Mouse (Mus musculus): ENCODE measurements around the gene Nr4a1. TPM values are rescaled to one million over a fixed set of nuclear protein-coding genes. Genes with fewer than 3 reads are reported as not detected.

Gene Nr4a1
- total RNA-seq, 1 experiment from 2014 or later: 680 TPM

- peak; percentile 64 for DNase-seq
Observed at GRCm38 (mm10) chr15:101286129-101286770, 32.2 kb downstream of the Nr4a1 start.

GRCm38 (mm10) chr15:101287361-101287760, 33.3 kb downstream of the Nr4a1 start:
- peak; percentile 31 for DNase-seq

GRCm38 (mm10) chr15:101290354-101290753, 36.3 kb downstream of the Nr4a1 start:
- DNase-seq: no peak

- peak; percentile 68 for DNase-seq
Observed at GRCm38 (mm10) chr15:101292012-101292411, 37.9 kb downstream of the Nr4a1 start.

- no peak for DNase-seq
Observed at GRCm38 (mm10) chr15:101293025-101293621, 39.1 kb downstream of the Nr4a1 start, which contains the start of gene 6030408B16Rik. TSS of gene 6030408B16Rik (plus strand) at chr15:101293212.

GRCm38 (mm10) chr15:101294028-101294894, 40.2 kb downstream of the Nr4a1 start:
- no peak for DNase-seq

GRCm38 (mm10) chr15:101295106-101295505, 41.0 kb downstream of the Nr4a1 start:
- DNase-seq: no peak

GRCm38 (mm10) chr15:101295616-101296015, 41.5 kb downstream of the Nr4a1 start:
- no peak for DNase-seq

- DNase-seq: no peak
Observed at GRCm38 (mm10) chr15:101296091-101296490, 42.0 kb downstream of the Nr4a1 start.

- no peak for DNase-seq
Observed at GRCm38 (mm10) chr15:101297988-101298387, 43.9 kb downstream of the Nr4a1 start.

- no peak for DNase-seq
Observed at GRCm38 (mm10) chr15:101298550-101298949, 44.5 kb downstream of the Nr4a1 start.

- DNase-seq: no peak
Observed at GRCm38 (mm10) chr15:101299480-101299960, 45.5 kb downstream of the Nr4a1 start.

GRCm38 (mm10) chr15:101300128-101300527, 46.1 kb downstream of the Nr4a1 start:
- no peak for DNase-seq

- DNase-seq: no peak
Observed at GRCm38 (mm10) chr15:101302201-101302600, 48.1 kb downstream of the Nr4a1 start.

- no peak for DNase-seq
Observed at GRCm38 (mm10) chr15:101303830-101304229, 49.8 kb downstream of the Nr4a1 start.

- DNase-seq: no peak
Observed at GRCm38 (mm10) chr15:101306459-101306858, 52.4 kb downstream of the Nr4a1 start.

- DNase-seq: no peak
Observed at GRCm38 (mm10) chr15:101308440-101309348, 54.6 kb downstream of the Nr4a1 start.

GRCm38 (mm10) chr15:101309493-101309892, 55.4 kb downstream of the Nr4a1 start:
- no peak for DNase-seq

- DNase-seq: no peak
Observed at GRCm38 (mm10) chr15:101311087-101311770, 57.2 kb downstream of the Nr4a1 start.

- no peak for DNase-seq
Observed at GRCm38 (mm10) chr15:101312006-101312405, 57.9 kb downstream of the Nr4a1 start.

GRCm38 (mm10) chr15:101315378-101315777, 61.3 kb downstream of the Nr4a1 start:
- no peak for DNase-seq
